Mouse (Mus musculus): ENCODE results near the gene Srm. TPM values are rescaled to one million over a fixed set of nuclear protein-coding genes. Genes with fewer than 3 reads are reported as not detected.

Srm gene
- total and polyA plus RNA-seq, 3 experiments: 136 to 640 (median 151) TPM

- no peak for TF ChIP-seq E2F4 (IDR thresholded peaks at IDR 0.05; ENCODE audit: insufficient replicate concordance, low read depth, low read length)
- no peak for TF ChIP-seq PAX5 (IDR thresholded peaks at IDR 0.05; ENCODE audit: low read length)
- no peak for TF ChIP-seq TBP (conservative IDR thresholded peaks at IDR 0.05; ENCODE audit: low read depth, low read length)
- TF ChIP-seq CTCF (conservative IDR thresholded peaks at IDR 0.05 in 1 of 2, IDR thresholded peaks at IDR 0.05 in 1 of 2; ENCODE audit: low read depth in 2 of 2, low read length in 2 of 2): no peak
- no peak for TF ChIP-seq JUN (IDR thresholded peaks at IDR 0.05; ENCODE audit: insufficient read depth, low read depth, low read length)
- TF ChIP-seq MAX (IDR thresholded peaks at IDR 0.05; ENCODE audit: low read length): no peak
- no peak for TF ChIP-seq IRF4 (IDR thresholded peaks at IDR 0.05; ENCODE audit: low read depth, low read length)
- TF ChIP-seq SIN3A (IDR thresholded peaks at IDR 0.05; ENCODE audit: low read length): no peak
- no peak for TF ChIP-seq MXI1 (IDR thresholded peaks at IDR 0.05; ENCODE audit: low read depth, low read length)
- TF ChIP-seq CHD1 (IDR thresholded peaks at IDR 0.05; ENCODE audit: low read depth, low read length): no peak
- TF ChIP-seq BHLHE40 (IDR thresholded peaks at IDR 0.05; ENCODE audit: low read depth, low read length): no peak
- TF ChIP-seq UBTF (IDR thresholded peaks at IDR 0.05; ENCODE audit: low read depth, low read length): no peak
- TF ChIP-seq GABPA (IDR thresholded peaks at IDR 0.05; ENCODE audit: insufficient replicate concordance, low read depth, low read length): no peak
- no peak for TF ChIP-seq NRF1 (IDR thresholded peaks at IDR 0.05; ENCODE audit: low read depth, low read length)
- TF ChIP-seq USF2 (conservative IDR thresholded peaks at IDR 0.05; ENCODE audit: low read depth, low read length): no peak
- no peak for TF ChIP-seq KAT2A (IDR thresholded peaks at IDR 0.05; ENCODE audit: insufficient replicate concordance, low read length)
- no peak for TF ChIP-seq ELF1 (IDR thresholded peaks at IDR 0.05; ENCODE audit: low read depth, low read length)
- TF ChIP-seq MAZ (IDR thresholded peaks at IDR 0.05; ENCODE audit: low read depth, low read length): no peak
- no peak for TF ChIP-seq MEF2A (IDR thresholded peaks at IDR 0.05; ENCODE audit: borderline replicate concordance, low read depth, low read length)
- no peak for TF ChIP-seq MYC (IDR thresholded peaks at IDR 0.05; ENCODE audit: low read depth, low read length)
- DNase-seq (ENCODE audit: extremely low read depth): no peak
- in situ Hi-C loops (cut with MboI; ENCODE audit: low pct_ligation_motif_present, low pct_unique_long_range_greater_than_20kb, low sequenced_read_pairs): no loop called here
Observed at GRCm38 (mm10) chr4:148639455-148639854, 48.2 kb downstream of the Srm start.

DNA sequence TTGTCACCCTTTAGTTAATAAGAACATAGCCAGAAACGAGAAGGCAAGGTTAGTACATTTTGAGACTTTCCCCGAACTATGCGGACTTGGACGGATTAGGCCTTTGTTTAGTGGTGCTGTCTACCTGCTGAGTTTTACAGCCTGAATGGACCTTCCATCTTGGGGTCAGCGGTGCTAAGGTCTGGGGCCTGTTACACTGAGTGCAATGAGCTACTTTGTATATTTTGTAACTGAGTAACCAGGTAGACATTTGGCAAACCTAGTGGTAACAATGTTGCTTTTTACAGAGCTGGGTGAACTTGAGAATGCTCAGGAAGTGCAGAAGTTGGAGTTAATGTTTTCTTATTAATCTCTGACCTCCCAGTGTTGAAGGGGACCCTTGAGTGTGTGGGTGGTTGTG is 49.8 kb downstream of the Srm start:
- dilution Hi-C loops (cut with MboI; ENCODE audit: extremely low pct_ligation_motif_present, extremely low pct_unique_long_range_greater_than_20kb, low sequenced_read_pairs): no loop called here
- in situ Hi-C loops (cut with MboI; ENCODE audit: low pct_ligation_motif_present, low pct_unique_long_range_greater_than_20kb, low sequenced_read_pairs): no loop called here
- H3K27ac ChIP-seq (ENCODE audit: insufficient read depth, low read depth): no peak overlapping the region

More at GRCm38 (mm10) chr4:148639455-148639854, 48.2 kb downstream of the Srm start:
- no peak overlapping the region for H3K4me3 ChIP-seq (replicated peaks in 1 of 3; ENCODE audit: low read depth in 2 of 3, low read length in 2 of 3, poor library complexity in 1 of 3)
- no peak overlapping the region for H3K9ac ChIP-seq (ENCODE audit: insufficient read depth, low read depth)
- no peaks in the 10 kb centered on the region for H3K79me2 ChIP-seq (replicated peaks; ENCODE audit: control insufficient read depth, extremely low read depth, insufficient read depth, poor library complexity, severe bottlenecking)
- no peaks in the 10 kb centered on the region for H3K9me3 ChIP-seq (replicated peaks; ENCODE audit: low read length)
- no peaks in the 10 kb centered on the region for H3K36me3 ChIP-seq (replicated peaks in 1 of 2; ENCODE audit: control insufficient read depth in 1 of 2, insufficient read depth in 1 of 2, low read length in 1 of 2)
- H3K27me3 ChIP-seq (replicated peaks): peaks cover 1% of the 10 kb centered on the region
- H3K4me2 ChIP-seq (ENCODE audit: insufficient read depth, low read depth, poor library complexity, severe bottlenecking): no peak overlapping the region
- dilution Hi-C loops (cut with MboI; ENCODE audit: extremely low pct_ligation_motif_present, extremely low pct_unique_long_range_greater_than_20kb, low sequenced_read_pairs): no loop called here
- H3K4me1 ChIP-seq (ENCODE audit: control insufficient read depth in 1 of 2, insufficient read depth in 2 of 2): peaks cover 7 to 15% of the 10 kb centered on the region in 2 experiments; a peak in 3 of 4 replicates
- no peak overlapping the region for H3K27ac ChIP-seq (ENCODE audit: insufficient read depth, low read depth)

More for the DNA sequence above, 49.8 kb downstream of the Srm start:
- Histone ChIP-seq H3K36me3 (replicated peaks in 1 of 2; ENCODE audit: control insufficient read depth in 1 of 2, insufficient read depth in 1 of 2, low read length in 1 of 2) (no peaks in the 10 kb centered on the region), H3K9me3 (replicated peaks; ENCODE audit: low read length) (no peaks in the 10 kb centered on the region), H3K4me3 (replicated peaks in 1 of 3; ENCODE audit: low read depth in 2 of 3, low read length in 2 of 3, poor library complexity in 1 of 3) (no peak overlapping the region), H3K4me2 (ENCODE audit: insufficient read depth, low read depth, poor library complexity, severe bottlenecking) (no peak overlapping the region), H3K9ac (ENCODE audit: insufficient read depth, low read depth) (no peak overlapping the region), H3K27me3 (replicated peaks) (peaks cover 2% of the 10 kb centered on the region), H3K79me2 (replicated peaks; ENCODE audit: control insufficient read depth, extremely low read depth, insufficient read depth, poor library complexity, severe bottlenecking) (no peaks in the 10 kb centered on the region), H3K4me1 (ENCODE audit: control insufficient read depth in 1 of 2, insufficient read depth in 2 of 2) (peaks cover 7 to 15% of the 10 kb centered on the region in 2 experiments; a peak in 3 of 4 replicates)
- TF ChIP-seq ZNF384 (IDR thresholded peaks at IDR 0.05; ENCODE audit: low read depth, low read length) (no peak), SMC3 (IDR thresholded peaks at IDR 0.05; ENCODE audit: low read depth, low read length) (no peak), ETS1 (conservative IDR thresholded peaks at IDR 0.05; ENCODE audit: low read depth, low read length) (no peak), RCOR1 (conservative IDR thresholded peaks at IDR 0.05; ENCODE audit: low read depth, low read length) (no peak), UBTF (IDR thresholded peaks at IDR 0.05; ENCODE audit: low read depth, low read length) (no peak), ZMIZ1 (IDR thresholded peaks at IDR 0.05; ENCODE audit: low read depth, low read length) (no peak), USF2 (conservative IDR thresholded peaks at IDR 0.05; ENCODE audit: low read depth, low read length) (no peak), MAZ (IDR thresholded peaks at IDR 0.05; ENCODE audit: low read depth, low read length) (no peak), JUND (conservative IDR thresholded peaks at IDR 0.05; ENCODE audit: low read depth, low read length) (no peak), CHD1 (IDR thresholded peaks at IDR 0.05; ENCODE audit: low read depth, low read length) (no peak), BHLHE40 (IDR thresholded peaks at IDR 0.05; ENCODE audit: low read depth, low read length) (no peak), CTCF (conservative IDR thresholded peaks at IDR 0.05 in 1 of 2, IDR thresholded peaks at IDR 0.05 in 1 of 2; ENCODE audit: low read depth in 2 of 2, low read length in 2 of 2) (no peak), E2F4 (IDR thresholded peaks at IDR 0.05; ENCODE audit: insufficient replicate concordance, low read depth, low read length) (no peak), MEF2A (IDR thresholded peaks at IDR 0.05; ENCODE audit: borderline replicate concordance, low read depth, low read length) (no peak), EP300 (IDR thresholded peaks at IDR 0.05; ENCODE audit: low read length) (no peak), KAT2A (IDR thresholded peaks at IDR 0.05; ENCODE audit: insufficient replicate concordance, low read length) (no peak), MAX (IDR thresholded peaks at IDR 0.05; ENCODE audit: low read length) (no peak)
- no peak for DNase-seq (ENCODE audit: extremely low read depth)

Data from CH12.LX (cell line).